Mouse (Mus musculus): ENCODE data around the gene Grb14. TPM values are rescaled to one million over a fixed set of nuclear protein-coding genes. Genes with fewer than 3 reads are reported as not detected.
A peak's percentile ranks its signal among the peaks of the same experiment; 100 is the strongest.

The Grb14 gene
- polyA plus RNA-seq, 1 experiment from 2014 or later = 12.2 TPM

DNA sequence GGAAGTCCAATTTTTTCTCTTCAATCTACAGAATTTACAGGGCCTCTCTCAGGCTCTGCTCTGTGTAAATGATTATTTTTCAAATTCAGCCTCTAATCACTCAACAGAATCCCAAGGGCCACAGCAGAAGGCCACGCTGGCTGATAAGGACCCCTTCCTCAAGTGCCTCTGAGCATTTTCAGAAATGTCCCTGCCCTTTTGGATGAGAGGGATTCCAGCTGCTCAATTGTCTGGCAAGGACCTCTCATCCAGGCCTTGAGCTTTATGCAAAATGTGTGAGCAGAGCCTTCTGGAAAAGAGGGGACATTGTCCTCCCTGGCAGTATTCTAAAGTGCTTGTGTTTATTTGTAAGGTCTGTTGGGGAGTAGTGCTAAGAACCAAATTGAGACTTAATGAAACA is 51.7 kb downstream of the Grb14 start:
- no peak overlapping the region for H3K4me2 ChIP-seq (replicated peaks)
- no peaks in the 10 kb centered on the region for H3K4me1 ChIP-seq
- no peaks in the 10 kb centered on the region for H3K36me3 ChIP-seq
- ATAC-seq (ENCODE audit: insufficient number of reproducible peaks, insufficient read depth, low FRiP score, low TSS enrichment) = no peak
- 62% methylated on average over 1 of the region's 1 CpGs for WGBS
- no peak overlapping the region for H3K27ac ChIP-seq
- no peaks in the 10 kb centered on the region for H3K27me3 ChIP-seq
- H3K4me3 ChIP-seq = no peak overlapping the region
- H3K9me3 ChIP-seq = no peaks in the 10 kb centered on the region
- H3K9ac ChIP-seq = no peak overlapping the region

DNA sequence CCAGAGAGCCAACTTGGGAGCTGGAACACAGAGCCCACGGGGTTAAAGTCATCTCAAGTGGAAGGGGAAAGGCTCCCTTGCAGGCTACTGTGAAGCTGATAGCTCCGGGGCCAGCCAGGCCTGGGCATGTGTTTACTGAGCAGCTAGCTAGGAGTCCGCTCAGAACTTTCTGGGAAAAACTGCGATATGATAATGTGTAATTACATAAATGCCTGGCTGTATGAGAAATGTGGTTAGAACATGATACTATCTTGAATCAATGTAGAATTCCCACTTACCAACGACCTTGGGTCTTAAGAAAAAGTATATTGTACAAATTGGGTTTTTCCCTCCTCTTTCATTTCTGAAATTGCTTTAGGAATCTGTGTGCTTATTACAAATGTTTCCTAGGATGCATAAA is 53.0 kb downstream of the Grb14 start:
- Histone ChIP-seq H3K9ac (no peak overlapping the region), H3K4me2 (replicated peaks) (no peak overlapping the region), H3K4me3 (no peak overlapping the region), H3K36me3 (no peaks in the 10 kb centered on the region), H3K27me3 (no peaks in the 10 kb centered on the region), H3K27ac (no peak overlapping the region), H3K9me3 (no peaks in the 10 kb centered on the region), H3K4me1 (peaks cover 2% of the 10 kb centered on the region; the same call in 1 of the 2 replicates)
- no peak for ATAC-seq (ENCODE audit: insufficient number of reproducible peaks, insufficient read depth, low FRiP score, low TSS enrichment)
- WGBS = 49% methylated on average over 5 of the region's 5 CpGs

DNA sequence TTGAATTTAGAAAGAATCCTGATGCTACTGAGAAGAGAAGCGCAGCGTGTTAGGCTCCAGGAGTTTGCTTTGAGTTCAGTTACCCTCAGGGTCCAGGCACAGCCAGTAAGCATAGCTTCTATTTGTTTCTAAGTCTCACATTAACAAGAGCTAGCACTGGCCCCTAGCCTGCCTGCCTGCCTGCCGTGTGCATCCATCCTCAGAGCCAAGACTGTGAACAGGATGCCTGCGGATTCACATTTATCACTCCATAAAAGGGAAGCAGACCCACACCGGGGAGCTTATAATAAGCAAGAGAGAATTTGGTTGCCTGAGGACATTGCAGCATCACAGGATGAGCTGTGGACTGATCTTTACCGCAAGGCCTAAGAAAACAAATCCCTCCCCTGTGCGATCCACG is 53.8 kb downstream of the Grb14 start:
- no peaks in the 10 kb centered on the region for H3K9me3 ChIP-seq
- WGBS = 51% methylated on average over 8 of the region's 8 CpGs
- H3K27ac ChIP-seq = no peak overlapping the region
- no peaks in the 10 kb centered on the region for H3K36me3 ChIP-seq
- H3K4me2 ChIP-seq (replicated peaks) = no peak overlapping the region
- H3K4me3 ChIP-seq = no peak overlapping the region
- H3K4me1 ChIP-seq = peaks cover 2% of the 10 kb centered on the region; the same call in 1 of the 2 replicates
- no peaks in the 10 kb centered on the region for H3K27me3 ChIP-seq
- ATAC-seq (ENCODE audit: insufficient number of reproducible peaks, insufficient read depth, low FRiP score, low TSS enrichment) = no peak
- no peak overlapping the region for H3K9ac ChIP-seq

DNA sequence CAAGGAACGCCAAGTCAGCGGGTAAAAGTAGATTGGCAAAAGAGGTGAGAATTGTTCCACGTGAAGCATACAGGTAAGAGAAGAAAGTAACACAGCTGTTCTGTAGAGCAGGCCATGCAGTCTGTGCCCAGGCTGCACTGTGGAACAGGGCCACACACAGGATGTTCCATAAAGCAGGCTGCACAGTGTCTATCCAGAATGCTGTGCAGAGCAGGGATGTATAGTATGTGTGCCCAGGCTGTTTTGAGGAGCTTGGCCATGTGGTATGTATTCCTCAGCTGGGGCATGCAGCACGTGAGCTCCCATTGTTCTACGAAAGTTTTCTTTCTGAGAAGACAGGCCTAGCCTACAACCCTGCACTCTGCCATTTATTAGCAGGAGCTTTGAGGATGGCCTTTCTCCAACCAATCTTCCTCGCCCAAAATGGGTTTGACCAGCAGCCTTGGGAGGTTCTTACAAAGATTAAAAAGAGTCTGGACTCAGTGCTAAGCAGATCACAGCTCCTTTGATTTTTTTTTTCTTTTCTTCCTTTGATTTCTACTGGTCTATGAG is 57.8 kb downstream of the Grb14 start:
- ATAC-seq (ENCODE audit: insufficient number of reproducible peaks, insufficient read depth, low FRiP score, low TSS enrichment) = peak; percentile 43; the same call in 1 of the 2 replicates
- 83% methylated on average over 6 of the region's 6 CpGs for WGBS

DNA sequence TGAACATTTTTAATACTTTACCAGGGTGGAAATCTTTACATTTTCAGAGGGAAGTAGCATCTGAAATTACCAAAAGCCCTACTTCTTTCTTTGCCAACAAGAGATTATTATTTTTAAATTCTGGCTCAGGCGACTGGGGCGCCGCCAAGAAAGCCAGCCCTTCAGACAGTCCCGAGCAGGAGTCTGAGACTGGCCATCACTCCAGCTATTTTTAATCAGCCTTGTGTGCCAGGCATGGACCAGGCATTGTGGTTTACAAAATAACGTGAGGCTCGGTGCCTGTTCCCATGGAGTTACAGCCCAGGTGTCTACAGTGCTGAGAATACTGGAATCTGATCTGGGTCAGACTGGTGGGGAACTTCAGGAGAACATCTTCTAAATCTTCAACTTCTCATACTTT is 58.5 kb downstream of the Grb14 start:
- Histone ChIP-seq H3K4me2 (replicated peaks) (no peak overlapping the region), H3K9me3 (no peaks in the 10 kb centered on the region), H3K4me1 (peaks cover 2% of the 10 kb centered on the region; the same call in 1 of the 2 replicates), H3K9ac (no peak overlapping the region), H3K27me3 (no peaks in the 10 kb centered on the region), H3K4me3 (no peak overlapping the region), H3K36me3 (no peaks in the 10 kb centered on the region), H3K27ac (no peak overlapping the region)
- no peak for ATAC-seq (ENCODE audit: insufficient number of reproducible peaks, insufficient read depth, low FRiP score, low TSS enrichment)
- WGBS = 74% methylated on average over 6 of the region's 6 CpGs

More for the DNA sequence above, 57.8 kb downstream of the Grb14 start:
- Histone ChIP-seq H3K27ac (no peak overlapping the region), H3K36me3 (no peaks in the 10 kb centered on the region), H3K4me1 (peaks cover 2% of the 10 kb centered on the region; the same call in 1 of the 2 replicates), H3K9ac (no peak overlapping the region), H3K4me2 (replicated peaks) (no peak overlapping the region), H3K4me3 (no peak overlapping the region), H3K9me3 (no peaks in the 10 kb centered on the region), H3K27me3 (no peaks in the 10 kb centered on the region)

DNA sequence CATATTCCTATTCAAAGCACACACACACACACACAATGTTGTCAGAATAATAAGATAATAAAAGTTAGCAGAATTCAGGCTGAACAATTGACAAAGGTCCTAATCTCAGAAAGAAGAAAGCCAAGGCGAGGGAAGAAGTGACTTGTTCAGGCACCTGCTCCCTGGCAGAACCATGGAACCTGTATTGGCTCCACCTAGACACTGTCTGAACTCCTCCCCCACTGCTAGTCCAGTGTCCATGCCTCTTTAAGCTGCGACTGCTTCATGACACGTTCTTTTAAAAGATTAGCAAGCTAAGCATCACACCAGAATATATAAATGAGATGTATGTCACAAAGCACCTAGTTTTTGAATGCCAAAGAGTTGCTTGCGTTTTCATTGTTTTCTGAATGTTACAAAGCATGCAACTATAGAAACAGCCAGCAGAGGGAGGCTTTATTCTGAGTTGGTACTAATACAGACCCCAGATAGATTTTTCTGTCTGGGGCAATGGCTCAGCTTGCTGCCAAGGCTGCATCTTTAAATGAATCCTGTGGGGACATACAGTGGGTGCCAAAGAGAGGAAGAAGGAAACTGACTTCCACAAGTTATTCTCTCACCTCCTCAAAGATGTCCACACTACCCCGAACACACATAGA is 59.4 kb downstream of the Grb14 start:
- no peak; the same call in 1 of the 2 replicates for ATAC-seq (ENCODE audit: insufficient number of reproducible peaks, insufficient read depth, low FRiP score, low TSS enrichment)
- Histone ChIP-seq H3K36me3 (no peaks in the 10 kb centered on the region), H3K27me3 (no peaks in the 10 kb centered on the region), H3K4me1 (peaks cover 2% of the 10 kb centered on the region; the same call in 1 of the 2 replicates), H3K9me3 (no peaks in the 10 kb centered on the region), H3K4me3 (no peak overlapping the region), H3K4me2 (replicated peaks) (no peak overlapping the region), H3K27ac (no peak overlapping the region), H3K9ac (no peak overlapping the region)
- 29% methylated on average over 5 of the region's 5 CpGs for WGBS

DNA sequence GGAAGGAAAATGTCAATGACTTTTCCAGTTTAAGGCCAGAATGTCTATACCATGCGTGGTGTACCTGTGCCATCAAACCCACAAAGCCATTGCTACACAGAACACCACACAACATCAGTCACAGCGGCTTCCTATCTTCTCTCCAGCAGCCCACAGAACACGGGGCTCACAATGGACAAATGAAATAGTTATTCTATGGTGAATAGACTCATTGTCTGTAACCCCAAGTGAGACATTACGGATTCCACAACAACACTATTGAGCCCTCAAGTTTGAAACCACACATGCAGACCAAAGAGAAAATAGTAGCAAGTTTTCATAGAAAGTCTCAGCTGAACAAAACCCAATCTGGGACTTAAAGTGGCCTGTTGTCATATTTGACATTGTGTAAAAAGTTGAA is 62.6 kb downstream of the Grb14 start:
- Histone ChIP-seq H3K36me3 (no peaks in the 10 kb centered on the region), H3K9me3 (no peaks in the 10 kb centered on the region), H3K4me1 (no peaks in the 10 kb centered on the region), H3K27ac (no peak overlapping the region), H3K9ac (no peak overlapping the region), H3K4me2 (replicated peaks) (no peak overlapping the region), H3K4me3 (no peak overlapping the region), H3K27me3 (no peaks in the 10 kb centered on the region)
- WGBS = 57% methylated on average over 4 of the region's 4 CpGs
- ATAC-seq (ENCODE audit: insufficient number of reproducible peaks, insufficient read depth, low FRiP score, low TSS enrichment) = no peak

DNA sequence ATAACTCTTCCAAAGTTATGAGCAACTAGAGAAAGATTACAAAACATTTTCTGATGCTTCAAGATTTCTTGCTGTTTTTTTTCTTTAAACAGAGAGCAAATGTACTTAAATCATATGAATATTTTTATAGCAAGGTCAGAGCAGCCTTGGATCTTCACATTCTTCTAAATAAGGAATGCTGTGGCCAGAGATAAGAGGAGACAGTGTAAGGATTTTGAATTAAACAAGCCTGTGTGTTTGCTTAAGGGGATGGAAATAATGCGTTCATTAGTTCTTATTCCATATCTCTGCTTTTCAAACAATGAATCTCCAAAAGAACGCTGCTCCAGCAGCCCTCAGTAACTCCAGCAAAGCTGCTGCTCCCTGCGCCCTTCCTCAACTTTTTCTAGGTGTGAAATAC is 63.4 kb downstream of the Grb14 start:
- no peaks in the 10 kb centered on the region for H3K9me3 ChIP-seq
- H3K36me3 ChIP-seq = no peaks in the 10 kb centered on the region
- H3K4me1 ChIP-seq = no peaks in the 10 kb centered on the region
- no peak overlapping the region for H3K4me3 ChIP-seq
- 72% methylated on average over 3 of the region's 3 CpGs for WGBS
- H3K27me3 ChIP-seq = no peaks in the 10 kb centered on the region
- no peak overlapping the region for H3K9ac ChIP-seq
- no peak overlapping the region for H3K27ac ChIP-seq
- H3K4me2 ChIP-seq (replicated peaks) = no peak overlapping the region
- no peak for ATAC-seq (ENCODE audit: insufficient number of reproducible peaks, insufficient read depth, low FRiP score, low TSS enrichment)

DNA sequence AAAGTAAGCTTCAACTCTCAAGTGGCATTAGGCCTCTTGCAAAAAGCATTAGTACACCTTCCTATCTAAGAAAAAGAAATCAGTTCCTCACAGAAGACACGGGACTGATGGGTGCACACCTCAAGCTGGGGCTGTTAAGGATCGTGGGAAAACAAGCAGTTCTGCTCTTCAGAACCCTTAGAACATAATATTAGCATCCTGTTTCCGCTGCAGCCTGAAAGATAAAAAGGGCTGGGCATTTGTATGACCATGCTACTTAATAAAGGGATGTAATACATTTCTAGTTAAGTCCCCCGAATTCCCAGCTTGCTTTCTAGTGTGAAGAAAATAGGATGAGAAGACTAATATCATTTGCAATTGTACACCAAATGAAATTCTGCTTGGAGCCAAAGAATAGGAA is 65.1 kb downstream of the Grb14 start:
- Histone ChIP-seq H3K27ac (no peak overlapping the region), H3K4me1 (no peaks in the 10 kb centered on the region), H3K4me3 (no peak overlapping the region), H3K9ac (no peak overlapping the region), H3K9me3 (no peaks in the 10 kb centered on the region), H3K4me2 (replicated peaks) (no peak overlapping the region), H3K27me3 (no peaks in the 10 kb centered on the region), H3K36me3 (no peaks in the 10 kb centered on the region)
- ATAC-seq (ENCODE audit: insufficient number of reproducible peaks, insufficient read depth, low FRiP score, low TSS enrichment) = no peak
- 72% methylated on average over 4 of the region's 4 CpGs for WGBS

DNA sequence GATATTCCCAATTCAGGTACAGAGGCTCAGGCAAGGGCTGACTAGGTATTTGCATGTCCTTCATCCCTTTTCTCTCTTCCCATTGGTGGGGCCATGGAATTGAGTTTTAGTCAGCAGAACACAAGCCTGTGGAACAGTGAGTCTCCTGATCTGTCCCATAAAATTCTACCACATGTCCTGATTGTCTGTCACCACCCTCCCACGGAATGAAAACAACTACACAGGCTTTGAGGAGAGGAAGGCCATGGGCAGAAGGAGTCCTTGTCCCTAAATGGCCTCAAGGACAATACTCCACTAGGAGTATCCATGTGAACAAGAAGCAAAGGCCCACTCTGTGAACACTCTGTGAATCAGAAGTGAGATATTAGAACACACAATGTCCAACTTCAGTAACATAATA is 69.3 kb downstream of the Grb14 start:
- no peaks in the 10 kb centered on the region for H3K9me3 ChIP-seq
- no peak overlapping the region for H3K27ac ChIP-seq
- no peak overlapping the region for H3K4me2 ChIP-seq (replicated peaks)
- H3K4me3 ChIP-seq = no peak overlapping the region
- 55% methylated on average over 1 of the region's 1 CpGs for WGBS
- H3K36me3 ChIP-seq = no peaks in the 10 kb centered on the region
- H3K4me1 ChIP-seq = no peaks in the 10 kb centered on the region
- no peak for ATAC-seq (ENCODE audit: insufficient number of reproducible peaks, insufficient read depth, low FRiP score, low TSS enrichment)
- no peak overlapping the region for H3K9ac ChIP-seq
- no peaks in the 10 kb centered on the region for H3K27me3 ChIP-seq

DNA sequence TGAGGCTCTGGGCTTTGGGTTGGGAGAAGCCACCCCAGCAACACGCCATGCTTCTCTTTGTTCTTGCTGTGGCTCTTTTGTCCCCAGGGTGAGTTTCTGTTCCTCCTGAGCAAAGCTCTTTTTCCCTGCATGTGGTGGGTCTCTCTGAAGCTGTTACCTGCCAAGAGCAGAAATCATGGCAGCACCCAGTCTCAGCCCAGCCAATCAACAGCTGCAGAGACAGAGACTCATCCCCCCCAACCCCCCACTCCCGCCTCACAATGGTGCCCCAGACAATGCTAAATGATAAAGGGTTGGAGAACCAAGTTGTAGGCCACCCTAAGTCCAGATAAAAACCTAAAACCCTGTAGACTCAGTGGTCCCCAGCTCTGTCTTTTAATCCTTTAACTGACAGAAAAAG is 75.6 kb downstream of the Grb14 start:
- Histone ChIP-seq H3K9ac (no peak overlapping the region), H3K27ac (no peak overlapping the region), H3K36me3 (no peaks in the 10 kb centered on the region), H3K4me1 (no peaks in the 10 kb centered on the region), H3K27me3 (no peaks in the 10 kb centered on the region), H3K4me2 (replicated peaks) (no peak overlapping the region), H3K9me3 (no peaks in the 10 kb centered on the region), H3K4me3 (no peak overlapping the region)
- WGBS = 51% methylated on average over 2 of the region's 2 CpGs
- no peak for ATAC-seq (ENCODE audit: insufficient number of reproducible peaks, insufficient read depth, low FRiP score, low TSS enrichment)

DNA sequence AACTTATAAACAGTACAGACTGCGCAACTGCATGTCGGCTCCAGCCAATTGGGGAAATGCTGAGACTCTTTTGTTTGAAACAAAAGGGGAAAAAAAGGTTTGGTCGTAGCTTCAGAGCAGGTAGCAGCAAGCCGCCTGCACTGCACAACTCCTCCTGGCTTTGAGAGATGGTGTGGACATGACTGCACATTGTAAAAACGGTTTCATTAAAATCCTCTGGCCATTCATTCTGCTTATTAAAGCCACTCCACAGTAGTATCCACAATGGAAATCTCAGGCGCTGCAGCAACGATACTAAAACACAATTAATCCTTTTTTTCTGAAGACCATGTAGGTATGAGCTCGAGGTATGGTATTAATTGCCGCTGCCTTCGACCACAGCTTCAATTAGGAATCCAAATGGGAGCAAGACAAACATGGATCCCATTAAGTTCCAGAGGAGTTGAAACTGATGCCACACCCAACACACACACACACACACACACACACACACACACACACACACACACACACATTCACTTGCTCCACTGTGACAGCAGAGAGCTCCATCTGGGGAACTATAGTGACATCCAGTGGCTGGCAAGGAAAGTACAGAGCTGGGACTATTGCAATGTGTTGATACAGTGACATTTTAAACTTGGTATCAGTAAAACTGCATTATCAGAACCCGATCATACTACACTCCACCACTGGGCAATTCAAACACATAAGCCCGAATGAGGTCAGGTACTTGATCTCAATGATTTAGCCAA is 76.2 kb downstream of the Grb14 start:
- WGBS = 61% methylated on average over 12 of the region's 12 CpGs
- Histone ChIP-seq H3K36me3 (no peaks in the 10 kb centered on the region), H3K27ac (no peak overlapping the region), H3K27me3 (no peaks in the 10 kb centered on the region), H3K4me1 (no peaks in the 10 kb centered on the region), H3K9ac (no peak overlapping the region), H3K4me3 (no peak overlapping the region), H3K9me3 (no peaks in the 10 kb centered on the region), H3K4me2 (replicated peaks) (0 out of 2 replicates have a peak overlapping the region, but pooled peaks have one; percentile 11)
- peak; percentile 41; the same call in 1 of the 2 replicates for ATAC-seq (ENCODE audit: insufficient number of reproducible peaks, insufficient read depth, low FRiP score, low TSS enrichment)
